Mouse (Mus musculus): Measurements from ENCODE around the gene Lrp6.

The Lrp6 gene

GRCm38 (mm10) chr6:134554230-134554629 is 12.5 kb downstream of the Lrp6 start:
- no peak for TF ChIP-seq GATA4 (IDR thresholded peaks at IDR 0.05; ENCODE audit: insufficient replicate concordance, low read length)

GRCm38 (mm10) chr6:134551007-134551406 is 15.8 kb downstream of the Lrp6 start:
- no peak for TF ChIP-seq GATA4 (IDR thresholded peaks at IDR 0.05; ENCODE audit: insufficient replicate concordance, low read length)

DNA sequence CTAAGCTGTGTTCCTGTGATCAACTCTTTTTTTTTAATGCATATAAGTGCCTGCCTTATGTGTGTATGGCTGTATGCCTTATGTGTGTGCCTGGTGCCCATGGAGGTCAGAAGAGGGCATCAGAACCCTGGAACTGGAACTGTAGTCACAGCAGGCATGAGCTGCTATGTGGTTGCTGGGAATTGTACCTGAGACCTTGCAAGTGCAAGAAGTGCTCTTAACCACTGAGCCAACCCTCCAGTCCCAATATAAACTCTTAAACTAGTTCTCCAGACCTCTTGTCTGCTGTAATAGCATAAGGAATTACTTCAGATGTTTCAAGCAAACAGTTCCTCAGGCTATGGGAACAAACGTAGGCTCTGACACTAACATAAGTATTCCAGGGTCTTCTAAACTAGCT is 16.4 kb downstream of the Lrp6 start:
- no peak for TF ChIP-seq GATA4 (IDR thresholded peaks at IDR 0.05; ENCODE audit: insufficient replicate concordance, low read length)

GRCm38 (mm10) chr6:134544843-134545242 is 21.9 kb downstream of the Lrp6 start:
- no peak for TF ChIP-seq GATA4 (IDR thresholded peaks at IDR 0.05; ENCODE audit: insufficient replicate concordance, low read length)

DNA sequence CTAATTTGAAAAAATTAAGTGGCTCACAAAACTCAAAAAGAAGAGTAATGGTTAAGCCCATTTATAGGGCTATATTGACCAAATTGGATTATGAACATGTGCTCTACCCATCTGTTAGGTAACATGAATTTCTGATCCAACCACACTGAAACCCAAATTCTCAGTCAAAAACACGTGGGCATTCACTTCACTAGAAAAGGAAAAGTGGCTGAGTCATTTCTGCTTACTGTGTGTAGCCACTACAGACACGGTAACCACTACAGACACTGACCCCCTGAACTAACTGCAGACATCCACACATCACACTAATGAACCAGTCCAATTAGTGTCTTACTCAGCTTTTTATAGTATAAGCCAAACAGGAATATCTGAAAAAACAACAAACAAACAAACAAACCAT is 22.7 kb downstream of the Lrp6 start:
- no peak for TF ChIP-seq GATA4 (IDR thresholded peaks at IDR 0.05; ENCODE audit: insufficient replicate concordance, low read length)

DNA sequence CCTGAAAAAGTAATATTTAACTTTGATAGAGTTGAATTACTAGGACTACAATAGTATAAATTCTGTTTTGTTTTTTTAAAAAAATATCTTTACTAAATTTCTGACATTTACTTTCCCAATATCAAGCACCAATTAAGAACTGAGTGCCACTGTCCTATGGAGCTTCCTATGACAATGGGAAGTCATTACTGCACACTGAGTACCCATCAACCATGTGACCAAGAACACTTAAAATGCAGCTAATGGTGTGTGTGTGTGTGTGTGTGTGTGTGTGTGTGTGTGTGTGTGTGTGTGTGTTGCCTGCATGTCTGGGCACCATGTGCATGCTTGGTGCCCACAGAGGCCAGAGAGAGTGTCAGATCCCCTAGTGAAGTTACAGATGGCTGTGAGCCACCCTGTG is 23.2 kb downstream of the Lrp6 start:
- no peak for TF ChIP-seq GATA4 (IDR thresholded peaks at IDR 0.05; ENCODE audit: insufficient replicate concordance, low read length)

- no peak for TF ChIP-seq GATA4 (IDR thresholded peaks at IDR 0.05; ENCODE audit: insufficient replicate concordance, low read length)
These were observed 24.4 kb downstream of the Lrp6 start for GRCm38 (mm10) chr6:134542374-134542773.

- TF ChIP-seq GATA4 (IDR thresholded peaks at IDR 0.05; ENCODE audit: insufficient replicate concordance, low read length), result no peak
These were observed 26.6 kb downstream of the Lrp6 start for GRCm38 (mm10) chr6:134540161-134540560.

- TF ChIP-seq GATA4 (IDR thresholded peaks at IDR 0.05; ENCODE audit: insufficient replicate concordance, low read length), result no peak
These were observed 27.3 kb downstream of the Lrp6 start for GRCm38 (mm10) chr6:134539459-134539858.

DNA sequence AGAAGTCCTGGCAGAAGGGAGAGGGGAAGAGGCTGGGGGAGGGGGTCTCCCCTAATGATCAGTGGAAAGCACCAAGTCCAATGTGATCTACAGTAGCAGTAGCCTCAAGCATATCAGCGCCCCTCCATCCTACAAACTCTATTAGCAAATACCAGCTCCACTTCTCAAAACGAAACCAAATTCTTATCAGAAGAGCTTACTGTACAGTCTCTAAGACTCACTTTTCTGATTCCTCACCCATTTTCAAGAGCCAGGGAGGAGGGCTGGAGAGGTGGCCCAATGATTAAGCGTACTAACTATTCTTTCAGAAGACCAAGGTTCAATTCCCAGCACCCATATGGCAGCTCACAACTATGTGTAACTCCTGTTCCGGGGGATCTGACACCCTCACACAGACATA is 28.0 kb downstream of the Lrp6 start:
- TF ChIP-seq GATA4 (IDR thresholded peaks at IDR 0.05; ENCODE audit: insufficient replicate concordance, low read length), result no peak

GRCm38 (mm10) chr6:134537461-134538117 is 29.2 kb downstream of the Lrp6 start:
- TF ChIP-seq GATA4 (IDR thresholded peaks at IDR 0.05; ENCODE audit: insufficient replicate concordance, low read length), result no peak

DNA sequence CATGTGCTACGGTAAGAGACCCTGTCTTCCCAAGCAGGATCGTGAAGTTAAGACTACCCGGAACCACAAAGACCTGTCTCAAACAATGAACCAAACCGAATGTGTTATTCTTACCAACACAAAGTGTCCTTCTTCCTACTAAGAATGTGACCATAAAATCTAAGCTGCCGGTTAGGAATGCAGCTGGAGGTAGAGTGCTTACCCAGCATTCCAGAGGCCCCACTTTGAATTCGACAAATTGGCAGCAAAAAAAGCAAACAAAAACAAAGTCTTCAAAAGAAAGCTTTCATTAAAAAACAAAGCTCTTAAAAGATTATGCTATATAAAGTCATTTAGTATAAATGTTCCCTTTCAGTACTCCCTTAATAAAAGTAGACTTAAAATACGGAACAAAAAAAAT is 31.6 kb downstream of the Lrp6 start:
- TF ChIP-seq GATA4 (IDR thresholded peaks at IDR 0.05; ENCODE audit: insufficient replicate concordance, low read length), result no peak

GRCm38 (mm10) chr6:134533021-134533420 is 33.7 kb downstream of the Lrp6 start:
- TF ChIP-seq GATA4 (IDR thresholded peaks at IDR 0.05; ENCODE audit: insufficient replicate concordance, low read length), result no peak

GRCm38 (mm10) chr6:134531950-134532349 is 34.8 kb downstream of the Lrp6 start:
- no peak for TF ChIP-seq GATA4 (IDR thresholded peaks at IDR 0.05; ENCODE audit: insufficient replicate concordance, low read length)

GRCm38 (mm10) chr6:134529340-134529739 is 37.4 kb downstream of the Lrp6 start:
- TF ChIP-seq GATA4 (IDR thresholded peaks at IDR 0.05; ENCODE audit: insufficient replicate concordance, low read length), result no peak

DNA sequence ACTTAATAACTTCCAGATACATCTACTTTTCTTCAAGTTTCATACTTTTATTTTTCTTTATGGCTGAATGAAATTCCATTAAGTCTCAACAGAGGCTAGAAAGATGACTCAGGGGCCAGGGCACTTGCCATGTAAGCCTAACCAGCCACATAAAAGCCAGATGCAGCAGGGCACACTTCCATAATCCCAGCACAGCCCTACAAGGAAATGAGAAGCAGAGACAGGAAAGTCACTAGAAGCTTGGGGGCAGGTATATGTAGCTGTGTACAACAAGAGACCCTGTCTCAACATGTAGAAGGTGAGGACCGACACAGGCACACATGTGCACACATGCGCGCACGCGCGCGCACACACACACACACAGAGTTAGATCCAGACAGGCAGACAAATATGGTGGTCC is 38.4 kb downstream of the Lrp6 start:
- TF ChIP-seq GATA4 (IDR thresholded peaks at IDR 0.05; ENCODE audit: insufficient replicate concordance, low read length), result no peak

DNA sequence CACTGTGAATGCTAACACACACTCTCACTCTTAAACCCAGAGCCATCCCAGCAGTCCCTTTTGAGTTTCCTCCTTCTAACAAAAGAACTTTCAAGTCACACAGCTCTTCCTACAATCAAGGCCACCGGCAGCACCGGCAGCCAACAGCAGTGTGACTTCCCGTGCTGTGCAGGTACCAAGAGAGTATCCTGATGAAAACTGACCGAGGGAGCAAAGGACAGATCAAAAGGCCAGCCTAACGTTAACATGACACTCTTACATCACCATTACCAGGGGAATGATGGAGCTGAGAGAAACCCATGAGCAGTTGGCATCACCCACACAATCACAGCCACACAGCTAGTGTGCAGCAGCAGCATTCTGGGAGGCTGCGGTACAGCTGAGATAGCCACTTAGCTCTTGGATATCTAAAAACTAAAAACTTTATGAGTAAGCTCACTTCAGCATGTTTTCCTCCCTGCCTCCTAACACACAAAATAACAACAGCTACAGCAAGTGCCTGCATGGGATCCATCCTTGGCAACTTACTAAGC is 39.1 kb downstream of the Lrp6 start:
- no peak; the same call in 1 of the 2 replicates for TF ChIP-seq GATA4 (IDR thresholded peaks at IDR 0.05; ENCODE audit: insufficient replicate concordance, low read length)
